Mouse (Mus musculus) colon, adult 2 months (tissue): ENCODE measurements around the gene Ei24. TPM values are rescaled to one million over a fixed set of nuclear protein-coding genes. Genes with fewer than 3 reads are reported as not detected.

ENCODE experiments used
- polyA plus RNA-seq: library from polyadenylated mRNA; depleted of rRNA; stranded (reverse); fragments of >200 nt; gene quantifications from 2 replicates; pipeline ENCODE4 v1.2.3, GENCODE M21; 2012; rRNA removed

Ei24 gene
- 102 and 173 TPM in 2 replicates for polyA plus RNA-seq

DNA sequence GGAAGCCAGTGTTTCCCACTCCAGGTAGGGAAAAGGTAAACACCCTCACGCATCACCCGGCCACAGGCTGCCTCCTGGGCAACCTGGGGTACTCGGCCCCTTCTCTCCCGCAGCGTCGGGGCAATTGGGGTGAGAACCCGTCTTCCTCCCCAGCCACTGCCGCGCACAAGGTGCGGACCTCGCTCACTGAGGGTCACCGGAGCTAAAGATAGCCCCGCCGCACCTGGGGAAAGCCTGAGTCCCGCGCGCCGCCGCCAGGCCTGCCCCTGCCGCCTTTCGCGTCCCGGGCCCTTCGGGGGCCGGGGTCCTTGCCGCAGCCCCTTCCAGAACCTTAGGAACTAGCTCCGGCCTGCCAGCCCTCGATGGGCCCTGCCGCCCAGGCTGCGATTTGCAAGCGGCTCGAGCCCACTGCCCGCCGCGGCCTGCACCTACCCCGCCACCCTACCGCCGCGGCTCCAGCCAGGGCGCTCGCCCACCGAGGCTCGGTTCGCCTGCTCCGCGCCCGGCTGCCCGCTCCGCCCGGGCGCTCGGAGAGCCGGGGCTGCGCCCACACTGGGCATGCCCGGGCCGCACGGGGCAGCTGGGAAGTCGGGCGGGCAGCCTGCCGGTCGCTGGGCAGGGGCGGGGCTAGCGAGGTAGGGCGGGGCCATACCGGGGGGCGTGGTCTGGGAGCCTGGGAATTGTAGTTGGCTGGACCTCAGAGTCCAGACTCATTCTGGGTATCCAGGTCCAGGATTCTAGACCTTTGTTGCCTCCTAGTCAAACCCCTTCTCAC lies at the start of gene Ei24:
Gene Ei24 (minus strand): TSS at position 613 of the 775 bp plus-strand sequence.

DNA sequence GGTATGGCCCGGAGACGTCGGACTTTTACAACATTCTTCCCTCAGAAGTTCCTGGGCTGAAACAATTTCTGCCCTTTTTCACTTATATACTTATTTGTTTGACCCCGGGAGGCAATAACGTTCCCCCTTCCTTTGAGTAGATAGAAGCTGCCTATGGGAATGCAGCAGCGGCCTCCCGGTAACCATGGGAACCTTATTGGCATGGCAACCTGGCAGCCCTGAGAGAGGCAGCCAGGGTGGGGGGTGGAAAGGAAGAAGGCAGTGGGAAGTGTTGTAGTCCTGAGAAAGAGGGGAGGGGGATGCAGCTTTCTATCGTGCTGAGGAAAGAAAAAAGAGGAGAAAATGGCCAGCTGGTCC lies 24.4 kb upstream of the Ei24 start, which contains the start of gene Fez1:
Gene Fez1 (plus strand): TSS at position 221 of the 357 bp plus-strand sequence.

DNA sequence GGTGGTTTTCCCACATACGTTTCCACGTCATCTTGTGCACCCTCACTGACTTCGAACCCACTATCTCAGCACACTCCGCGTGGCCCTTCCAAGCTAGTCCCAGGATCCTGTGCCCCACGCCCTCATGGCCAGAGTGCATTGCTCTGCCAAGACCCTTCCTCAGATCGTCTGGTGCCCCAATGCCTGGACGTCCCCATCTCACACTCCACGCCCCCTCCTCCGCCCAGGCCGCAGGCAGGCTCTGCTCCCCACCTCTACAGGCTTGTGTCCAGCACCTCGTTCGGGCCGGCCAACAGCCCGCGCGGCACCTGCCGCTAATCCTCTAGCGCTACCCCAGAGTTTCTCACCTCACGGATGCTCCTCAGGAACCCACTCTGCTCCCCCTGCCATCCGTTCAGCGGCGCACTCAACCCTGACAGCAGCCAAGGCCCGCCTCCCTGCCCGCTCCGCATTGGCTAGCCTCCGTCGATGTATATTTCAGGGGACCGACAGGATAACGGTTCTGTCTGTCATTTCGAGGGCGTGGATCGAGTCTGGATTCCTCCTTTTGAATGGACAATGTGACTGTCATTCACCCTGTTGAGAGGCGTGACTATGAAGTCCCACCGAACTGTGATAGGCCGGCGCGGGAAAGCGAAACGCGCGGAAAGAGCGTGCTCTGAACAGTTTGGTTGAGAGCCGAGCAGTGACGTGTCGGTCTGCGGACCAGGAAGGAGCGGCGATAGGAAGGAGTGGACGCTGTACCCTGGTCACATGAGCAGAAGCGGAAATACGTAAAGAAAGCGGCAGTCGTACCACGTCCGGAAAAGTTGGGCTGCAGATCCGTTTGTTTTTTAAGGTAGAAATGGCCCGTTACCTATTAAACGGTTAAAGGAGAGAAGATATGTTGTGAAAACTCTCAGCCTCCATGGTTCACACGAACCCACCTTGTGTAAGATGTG lies 29.7 kb downstream of the Ei24 start, which contains the start of gene Stt3a:
Gene Stt3a (minus strand): TSS at position 477 of the 941 bp plus-strand sequence.

Other genes starting within 250 kb of the Ei24 start
- gene Gm17689, start 214.8 kb downstream of the Ei24 start, polyA plus RNA-seq: not detected in 2 replicates
- not detected in 2 replicates for gene A630095E13Rik, start 154.0 kb downstream of the Ei24 start, polyA plus RNA-seq
- gene Acrv1, start 104.2 kb downstream of the Ei24 start, polyA plus RNA-seq: not detected in 2 replicates
- 0.36 and 0.68 TPM in 2 replicates for gene Chek1, start 70.3 kb downstream of the Ei24 start, polyA plus RNA-seq
- 96.4 and 154 TPM in 2 replicates for gene Stt3a, start 29.7 kb downstream of the Ei24 start, polyA plus RNA-seq
- gene Fez1, start 24.5 kb upstream of the Ei24 start, polyA plus RNA-seq: 1.3 and 1.4 TPM in 2 replicates